Mouse (Mus musculus) midbrain, embryonic 15.5 days (tissue): ENCODE measurements at regions not wholly inside any gene's neighbourhood (a gene's known extent, or its start where the extent isn't known, plus 50 kb on each side); places are given as distances from the start of the nearest gene placed in this dataset.

Source experiments
- ATAC-seq: fragments of 200-750 bp; cut with Nextera tagmentation; replicated peaks from 2 replicates; pipeline ENCODE4 v1.8.0; 2017; ENCODE audit warnings: moderate TSS enrichment
- H3K27ac ChIP-seq: fragments of 300-500 bp; sonication (generic); 2 replicates; pipeline ENCODE4 v1.5.1; 2015; ENCODE audit warnings: mild to moderate bottlenecking, inconsistent platforms
- H3K27me3 ChIP-seq: fragments of 300-500 bp; sonication (generic); replicated peaks from 2 replicates; pipeline ENCODE4 v1.6.1; 2015; ENCODE audit warnings: inconsistent platforms
- H3K36me3 ChIP-seq: fragments of 300-500 bp; sonication (generic); replicated peaks from 2 replicates; pipeline ENCODE4 v1.6.1; 2015; ENCODE audit warnings: inconsistent platforms
- H3K4me1 ChIP-seq: fragments of 300-500 bp; sonication (generic); 2 replicates; pipeline ENCODE4 v1.6.1; 2015; ENCODE audit warnings: inconsistent platforms
- H3K4me2 ChIP-seq: fragments of 300-500 bp; sonication (generic); 2 replicates; pipeline ENCODE4 v1.6.1; 2015; ENCODE audit warnings: inconsistent platforms, mild to moderate bottlenecking, moderate library complexity
- H3K4me3 ChIP-seq: fragments of 300-500 bp; sonication (generic); 2 replicates; pipeline ENCODE4 v1.5.1; 2015; ENCODE audit warnings: mild to moderate bottlenecking, inconsistent platforms
- H3K9ac ChIP-seq: fragments of 300-500 bp; sonication (generic); 2 replicates; pipeline ENCODE4 v1.6.1; 2015; ENCODE audit warnings: mild to moderate bottlenecking, inconsistent platforms
- H3K9me3 ChIP-seq: fragments of 300-500 bp; sonication (generic); 2 replicates; pipeline ENCODE4 v1.6.1; 2016; ENCODE audit warnings: inconsistent platforms
- WGBS: fragments of 180-500 bp; shearing (Covaris S2); methylation state at CpG from one replicate; pipeline ENCODE4 v1.1.7; 2015; ENCODE audit warnings: mixed read lengths; 5-methylcytosine and 5-hydroxymethylcytosine counted together

DNA sequence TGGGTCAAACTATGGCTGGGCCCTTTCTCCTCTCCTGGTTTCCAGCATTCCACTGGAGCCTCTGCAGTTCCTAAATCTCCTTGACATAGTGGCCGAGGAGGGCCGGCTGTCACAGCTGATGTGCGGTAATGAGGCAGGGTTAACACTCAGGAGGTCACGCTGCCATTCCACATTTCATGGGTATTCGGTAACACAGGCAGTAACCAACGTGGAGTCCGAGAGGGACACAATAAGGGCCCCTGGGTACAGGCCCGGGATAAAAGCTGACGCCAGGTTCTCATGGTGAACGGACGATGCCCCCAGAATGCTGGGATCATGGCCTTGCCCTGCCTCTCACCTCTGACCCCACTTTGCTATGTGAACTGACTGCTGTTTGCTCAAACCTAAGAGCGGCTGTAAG lies 289.0 kb upstream of the Tbx3 start:
- H3K4me2 ChIP-seq, result no peak overlapping the region
- H3K27me3 ChIP-seq, result no peaks in the 10 kb centered on the region
- 43% methylated on average over 12 of the region's 12 CpGs for WGBS

DNA sequence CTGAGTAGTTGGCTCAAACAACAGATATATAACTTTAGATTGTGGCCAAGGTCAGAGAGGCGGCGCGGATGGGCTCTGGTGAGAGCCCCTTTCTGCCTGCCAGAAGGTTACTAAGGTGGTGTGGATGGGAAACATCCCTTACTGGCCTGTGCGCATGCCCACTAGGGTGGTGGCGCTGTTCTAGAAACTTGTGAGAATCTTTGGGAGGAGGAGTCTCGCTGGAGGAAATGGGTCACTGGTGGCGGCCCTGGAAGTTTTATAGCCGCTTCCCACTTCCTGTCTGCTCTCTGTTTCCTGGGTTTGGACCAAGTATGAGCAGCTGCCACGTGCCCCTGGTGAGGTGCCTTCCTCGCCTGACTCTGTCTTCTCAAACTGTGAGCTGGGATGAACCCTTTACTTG lies 285.0 kb upstream of the Tbx3 start:
- no peak for ATAC-seq
- Histone ChIP-seq H3K9me3 (no peaks in the 10 kb centered on the region), H3K4me2 (no peak overlapping the region), H3K27me3 (no peaks in the 10 kb centered on the region), H3K27ac (no peak overlapping the region), H3K4me1 (no peaks in the 10 kb centered on the region), H3K36me3 (no peaks in the 10 kb centered on the region), H3K4me3 (no peak overlapping the region), H3K9ac (no peak overlapping the region)
- WGBS, result 96% methylated on average over 10 of the region's 10 CpGs

More for the DNA sequence above, 289.0 kb upstream of the Tbx3 start:
- no peak for ATAC-seq
- Histone ChIP-seq H3K4me3 (no peak overlapping the region), H3K9ac (no peak overlapping the region), H3K9me3 (no peaks in the 10 kb centered on the region), H3K36me3 (no peaks in the 10 kb centered on the region), H3K27ac (no peak overlapping the region), H3K4me1 (no peaks in the 10 kb centered on the region)

DNA sequence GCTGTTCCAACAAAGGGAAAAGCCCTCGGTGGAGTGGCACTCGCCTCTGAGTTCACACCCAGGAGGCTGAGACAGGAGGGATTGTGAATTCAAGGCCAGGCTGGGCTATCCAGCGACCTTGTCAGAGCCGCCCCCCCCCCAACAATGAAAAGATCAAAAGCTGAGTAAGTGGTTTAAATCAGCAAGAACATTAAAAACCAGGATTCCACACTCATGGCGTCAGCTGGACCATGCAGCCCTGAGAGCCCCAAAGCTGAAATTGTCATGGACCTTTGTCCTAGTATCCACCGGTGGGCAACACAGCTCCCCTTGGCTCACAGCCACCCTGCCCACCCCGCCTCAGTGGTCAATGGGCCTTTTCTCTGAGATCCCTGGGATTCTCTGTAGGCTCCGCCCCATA lies 283.6 kb upstream of the Tbx3 start:
- 47% methylated on average over 8 of the region's 8 CpGs for WGBS
- ATAC-seq, result no peak

DNA sequence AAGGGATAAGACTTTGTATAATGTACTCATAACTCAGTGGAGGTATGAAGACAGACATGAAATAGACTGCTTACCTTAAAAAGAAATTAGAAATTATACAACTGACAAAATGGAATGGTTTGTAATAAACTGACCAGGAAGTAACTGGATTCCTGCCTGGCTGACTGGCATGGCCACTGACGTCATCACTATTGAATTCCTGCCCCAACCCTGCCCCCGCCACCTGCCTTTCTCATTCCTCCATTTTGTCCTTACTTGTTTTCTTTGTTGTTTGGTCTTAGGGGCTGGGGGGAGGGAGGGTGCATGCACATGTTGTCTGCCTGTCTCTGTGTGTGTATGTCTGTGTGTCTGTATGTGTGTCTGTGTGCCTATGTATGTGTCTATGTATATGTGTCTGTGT lies 283.2 kb upstream of the Tbx3 start:
- H3K9me3 ChIP-seq, result no peaks in the 10 kb centered on the region
- no peaks in the 10 kb centered on the region for H3K36me3 ChIP-seq
- H3K27me3 ChIP-seq, result no peaks in the 10 kb centered on the region
- no peak overlapping the region for H3K9ac ChIP-seq
- no peak overlapping the region for H3K4me2 ChIP-seq
- H3K4me1 ChIP-seq, result no peaks in the 10 kb centered on the region
- ATAC-seq, result no peak
- 68% methylated on average over 2 of the region's 2 CpGs for WGBS
- H3K27ac ChIP-seq, result no peak overlapping the region
- no peak overlapping the region for H3K4me3 ChIP-seq

More for the DNA sequence above, 283.6 kb upstream of the Tbx3 start:
- Histone ChIP-seq H3K4me3 (no peak overlapping the region), H3K27ac (no peak overlapping the region), H3K4me2 (no peak overlapping the region), H3K9me3 (no peaks in the 10 kb centered on the region), H3K36me3 (no peaks in the 10 kb centered on the region), H3K27me3 (no peaks in the 10 kb centered on the region), H3K4me1 (no peaks in the 10 kb centered on the region), H3K9ac (no peak overlapping the region)

DNA sequence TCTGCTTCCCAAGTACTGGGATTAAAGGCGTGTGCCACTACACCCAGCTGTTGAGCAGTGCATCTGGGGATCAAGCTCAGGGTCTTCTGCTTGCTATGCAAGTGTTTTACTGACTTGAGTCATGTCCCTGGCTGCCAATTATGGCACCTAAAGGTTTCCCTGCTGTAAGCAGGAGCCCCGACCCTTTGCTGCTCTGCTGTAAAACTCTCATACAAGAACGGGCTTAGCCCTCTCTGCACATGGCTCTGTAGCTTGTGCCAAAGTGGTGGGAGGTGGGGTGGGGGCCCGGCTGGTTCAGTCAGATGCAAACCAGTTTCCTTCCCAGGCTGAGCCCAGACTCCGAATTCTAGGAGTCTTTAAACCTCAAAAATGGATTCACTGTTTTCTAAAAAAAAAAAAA lies 281.6 kb upstream of the Tbx3 start:
- Histone ChIP-seq H3K27ac (no peak overlapping the region), H3K9me3 (no peaks in the 10 kb centered on the region), H3K36me3 (no peaks in the 10 kb centered on the region), H3K27me3 (no peaks in the 10 kb centered on the region), H3K4me3 (no peak overlapping the region), H3K4me2 (no peak overlapping the region), H3K9ac (no peak overlapping the region), H3K4me1 (no peaks in the 10 kb centered on the region)
- 53% methylated on average over 5 of the region's 5 CpGs for WGBS
- ATAC-seq, result no peak

DNA sequence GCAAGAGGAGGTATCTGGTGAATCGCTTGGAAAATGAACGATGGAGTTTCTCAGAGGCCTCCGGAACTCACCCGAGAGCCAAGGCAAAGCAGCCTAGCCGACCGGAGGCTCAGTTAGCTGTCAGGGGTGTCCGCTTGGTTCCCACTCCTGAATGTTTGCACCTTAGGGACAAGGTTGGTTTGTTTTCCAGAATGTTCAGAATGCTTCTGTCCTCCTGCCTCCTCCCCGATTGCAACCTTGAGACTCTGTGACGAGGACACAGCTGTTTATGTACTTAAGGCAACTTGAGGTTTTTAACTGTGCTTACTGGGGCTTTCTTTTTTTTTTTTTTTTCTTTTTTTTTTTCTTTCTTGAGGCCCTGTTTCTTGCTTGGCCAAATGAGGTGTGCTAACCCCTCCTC lies 281.1 kb upstream of the Tbx3 start:
- H3K9me3 ChIP-seq, result no peaks in the 10 kb centered on the region
- H3K4me2 ChIP-seq, result no peak overlapping the region
- H3K36me3 ChIP-seq, result no peaks in the 10 kb centered on the region
- no peak for ATAC-seq
- H3K4me3 ChIP-seq, result no peak overlapping the region
- H3K27me3 ChIP-seq, result no peaks in the 10 kb centered on the region
- no peaks in the 10 kb centered on the region for H3K4me1 ChIP-seq
- WGBS, result 76% methylated on average over 9 of the region's 9 CpGs
- H3K27ac ChIP-seq, result no peak overlapping the region
- H3K9ac ChIP-seq, result no peak overlapping the region

DNA sequence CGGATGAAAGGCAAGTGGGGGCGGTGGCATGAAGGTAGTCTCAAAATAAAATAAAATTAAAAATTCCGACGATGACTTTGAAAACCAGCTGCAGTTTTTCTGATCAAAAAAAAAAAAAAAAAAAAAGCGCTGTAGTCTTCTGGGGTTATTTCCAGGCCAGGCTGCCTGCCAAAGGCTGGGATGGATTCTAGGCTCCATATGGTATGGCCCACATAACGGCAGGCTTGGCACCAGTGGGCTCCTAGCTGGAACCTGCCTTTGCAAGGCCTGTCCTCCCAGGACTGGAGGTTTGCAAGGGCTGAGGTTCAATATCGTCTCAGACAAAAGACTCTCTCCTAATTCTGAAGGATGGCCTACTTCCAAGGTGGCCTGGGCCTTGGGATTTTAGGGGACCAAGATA lies 280.6 kb upstream of the Tbx3 start:
- Histone ChIP-seq H3K9ac (no peak overlapping the region), H3K9me3 (no peaks in the 10 kb centered on the region), H3K4me2 (no peak overlapping the region), H3K27ac (no peak overlapping the region), H3K4me1 (no peaks in the 10 kb centered on the region), H3K36me3 (no peaks in the 10 kb centered on the region), H3K27me3 (no peaks in the 10 kb centered on the region), H3K4me3 (no peak overlapping the region)
- ATAC-seq, result no peak
- WGBS, result 86% methylated on average over 7 of the region's 7 CpGs

DNA sequence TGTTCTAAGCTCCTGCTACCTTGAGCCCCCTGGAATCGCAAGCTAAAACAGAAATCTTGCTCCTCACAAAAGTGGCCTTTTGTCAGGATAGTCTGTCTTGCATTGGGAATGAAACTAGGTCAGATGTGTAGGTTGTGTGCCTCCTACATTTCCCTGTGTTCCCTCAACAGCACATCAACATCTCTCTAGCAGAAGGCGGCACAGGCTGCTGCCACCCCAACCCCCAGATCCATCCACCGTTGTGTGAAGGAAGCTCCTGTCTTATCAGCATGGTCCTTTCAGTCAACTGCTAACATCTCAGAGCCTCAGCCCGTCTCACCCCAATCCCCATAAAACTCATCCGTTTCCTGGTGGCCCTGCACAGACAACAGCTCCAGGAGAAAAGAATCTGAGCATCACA lies 272.0 kb upstream of the Tbx3 start:
- no peaks in the 10 kb centered on the region for H3K9me3 ChIP-seq
- H3K27ac ChIP-seq, result no peak overlapping the region
- H3K36me3 ChIP-seq, result no peaks in the 10 kb centered on the region
- no peak overlapping the region for H3K4me2 ChIP-seq
- ATAC-seq, result no peak
- WGBS, result 92% methylated on average over 5 of the region's 5 CpGs
- H3K4me1 ChIP-seq, result peaks cover 8% of the 10 kb centered on the region; the same call in 1 of the 2 replicates
- no peak overlapping the region for H3K4me3 ChIP-seq
- no peak overlapping the region for H3K9ac ChIP-seq
- no peaks in the 10 kb centered on the region for H3K27me3 ChIP-seq

DNA sequence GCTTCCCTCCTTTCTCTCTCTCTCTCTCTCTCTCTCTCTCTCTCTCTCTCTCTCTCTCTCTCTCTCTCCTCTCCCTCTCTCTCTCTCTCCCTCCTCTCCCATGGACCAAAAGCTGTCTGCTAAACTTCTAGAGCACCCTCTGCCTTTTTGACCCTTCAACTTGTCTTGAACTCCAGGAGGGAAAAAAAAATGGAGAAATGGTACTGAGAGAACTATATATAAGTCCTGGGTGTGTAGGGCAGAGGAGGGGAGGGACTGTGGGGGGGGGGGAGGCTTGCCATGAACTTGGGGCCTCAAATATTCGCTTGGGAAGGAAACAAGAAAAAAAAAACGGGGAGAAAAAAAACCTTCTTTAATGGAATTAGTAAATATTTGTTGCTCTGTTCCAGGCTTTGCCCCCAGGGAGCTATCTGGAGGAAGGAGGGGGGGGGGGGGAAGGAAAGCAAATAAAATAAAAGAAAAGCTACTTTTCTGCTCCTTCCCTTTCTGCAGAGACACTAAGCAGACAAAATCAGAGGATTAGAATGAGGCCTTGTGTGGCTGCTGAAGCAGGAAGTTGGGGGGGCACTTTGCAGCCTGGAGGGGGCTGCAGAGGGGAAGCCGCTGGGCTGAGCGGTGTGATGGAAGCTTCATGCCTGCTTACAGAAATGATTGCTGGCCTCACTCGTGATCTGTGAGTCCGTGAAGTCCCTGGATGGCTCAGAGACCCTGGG lies 270.1 kb upstream of the Tbx3 start:
- no peak overlapping the region for H3K4me2 ChIP-seq
- H3K4me3 ChIP-seq, result no peak overlapping the region
- no peak overlapping the region; the same call in 1 of the 2 replicates for H3K9ac ChIP-seq
- H3K27me3 ChIP-seq, result no peaks in the 10 kb centered on the region
- H3K27ac ChIP-seq, result no peak overlapping the region
- no peaks in the 10 kb centered on the region for H3K9me3 ChIP-seq
- 13% methylated on average over 6 of the region's 6 CpGs for WGBS
- H3K4me1 ChIP-seq, result peaks cover 8% of the 10 kb centered on the region; the same call in 1 of the 2 replicates
- ATAC-seq, result no peak
- H3K36me3 ChIP-seq, result no peaks in the 10 kb centered on the region

DNA sequence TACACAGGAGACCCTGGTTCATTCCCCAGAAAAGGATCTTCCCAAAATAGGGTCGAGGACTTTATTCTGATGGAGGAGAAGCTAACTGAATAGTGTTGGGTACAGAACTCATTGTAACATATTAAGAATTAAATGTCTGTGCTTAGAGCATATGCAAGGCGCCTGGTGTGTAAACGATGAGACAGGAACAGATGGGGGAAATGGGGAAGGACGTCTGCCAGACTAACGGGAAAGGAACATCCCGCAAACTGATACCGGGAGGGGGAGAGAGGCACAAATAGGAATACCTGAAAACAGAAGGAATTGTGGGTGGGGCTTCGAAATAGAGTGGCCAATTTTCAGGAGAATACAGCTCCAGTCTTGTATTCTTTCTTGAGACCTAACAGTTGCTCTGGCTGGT lies 268.6 kb upstream of the Tbx3 start:
- H3K27me3 ChIP-seq, result no peaks in the 10 kb centered on the region
- WGBS, result 87% methylated on average over 8 of the region's 8 CpGs
- H3K4me3 ChIP-seq, result no peak overlapping the region
- no peaks in the 10 kb centered on the region for H3K36me3 ChIP-seq
- no peak for ATAC-seq
- H3K4me2 ChIP-seq, result no peak overlapping the region
- no peak overlapping the region for H3K27ac ChIP-seq
- peaks cover 8% of the 10 kb centered on the region; the same call in 1 of the 2 replicates for H3K4me1 ChIP-seq
- H3K9ac ChIP-seq, result no peak overlapping the region
- no peaks in the 10 kb centered on the region for H3K9me3 ChIP-seq

DNA sequence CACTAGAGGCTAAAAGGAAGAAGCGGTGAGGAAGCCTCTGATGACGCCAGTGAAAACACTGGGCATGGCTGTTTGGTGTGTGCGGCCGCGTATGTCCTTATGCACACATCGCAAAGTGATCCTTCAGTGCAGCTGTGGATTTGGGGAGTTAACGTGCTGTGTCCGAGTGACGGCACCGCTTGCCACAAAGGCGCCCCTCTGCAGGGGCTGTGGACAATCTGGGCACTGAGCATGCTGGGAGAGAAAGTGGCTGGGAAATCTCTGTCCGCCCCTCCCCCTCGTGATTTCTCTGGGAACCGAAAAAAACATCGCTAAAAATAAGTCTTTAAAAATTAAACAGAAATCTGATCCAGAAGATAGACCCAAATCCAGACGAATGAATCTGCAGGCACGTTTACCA lies 267.8 kb upstream of the Tbx3 start:
- no peaks in the 10 kb centered on the region for H3K9me3 ChIP-seq
- H3K4me2 ChIP-seq, result no peak overlapping the region
- no peaks in the 10 kb centered on the region for H3K36me3 ChIP-seq

DNA sequence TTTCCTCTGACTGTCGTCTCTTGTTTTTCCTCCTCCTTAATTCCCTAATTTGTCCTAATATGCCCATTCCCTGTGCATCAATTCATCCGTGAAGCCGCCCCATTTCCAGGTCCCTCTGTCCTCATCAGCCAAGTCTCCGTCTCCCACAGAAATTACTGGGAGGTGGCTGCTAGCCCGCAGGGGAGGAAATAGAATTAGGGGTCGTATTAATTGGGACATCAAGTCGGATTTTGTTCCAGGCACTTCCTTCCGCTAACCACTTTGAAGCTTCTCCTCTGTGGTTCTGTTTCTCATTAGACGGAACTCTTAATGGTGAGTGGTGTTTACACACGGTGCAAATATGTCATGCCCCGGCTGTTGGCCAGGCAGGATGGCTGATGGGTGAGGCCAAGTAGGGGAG lies 259.5 kb upstream of the Tbx3 start:
- whole genome bisulfite sequencing, result 78% methylated on average over 11 of the region's 11 CpGs

More for the DNA sequence above, 267.8 kb upstream of the Tbx3 start:
- no peak for ATAC-seq
- Histone ChIP-seq H3K27me3 (no peaks in the 10 kb centered on the region), H3K27ac (no peak overlapping the region), H3K4me3 (no peak overlapping the region), H3K4me1 (peaks cover 8% of the 10 kb centered on the region; the same call in 1 of the 2 replicates), H3K9ac (no peak overlapping the region)
- 72% methylated on average over 17 of the region's 17 CpGs for whole genome bisulfite sequencing

DNA sequence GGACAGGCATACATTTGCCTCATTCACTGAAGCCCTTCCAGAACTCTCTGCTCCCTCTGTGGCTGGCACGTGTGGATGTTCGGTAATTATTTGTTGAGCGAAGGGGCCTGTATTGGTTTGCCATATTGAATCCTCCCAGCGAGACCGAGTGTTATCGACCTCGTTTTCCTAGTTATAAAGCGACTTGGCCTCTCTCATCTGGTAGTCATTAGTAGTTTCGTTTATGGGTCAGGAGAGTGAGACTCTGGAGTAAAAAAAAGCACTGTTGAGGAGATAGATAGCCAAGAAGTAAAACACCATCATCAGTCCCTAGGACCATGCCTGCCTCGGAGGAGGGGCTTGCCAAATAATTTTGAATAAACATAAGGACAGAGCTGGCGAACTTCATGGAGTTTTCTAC lies 254.6 kb upstream of the Tbx3 start:
- Histone ChIP-seq H3K9ac (no peak overlapping the region), H3K4me2 (no peak overlapping the region), H3K27ac (no peak overlapping the region), H3K9me3 (no peaks in the 10 kb centered on the region), H3K27me3 (no peaks in the 10 kb centered on the region), H3K36me3 (no peaks in the 10 kb centered on the region), H3K4me3 (no peak overlapping the region), H3K4me1 (no peaks in the 10 kb centered on the region)
- no peak for ATAC-seq
- WGBS, result 86% methylated on average over 11 of the region's 11 CpGs

More for the DNA sequence above, 259.5 kb upstream of the Tbx3 start:
- H3K4me2 ChIP-seq, result no peak overlapping the region
- no peak overlapping the region for H3K4me3 ChIP-seq
- no peaks in the 10 kb centered on the region for H3K36me3 ChIP-seq
- H3K27me3 ChIP-seq, result no peaks in the 10 kb centered on the region
- no peaks in the 10 kb centered on the region for H3K9me3 ChIP-seq
- no peak overlapping the region for H3K9ac ChIP-seq
- H3K27ac ChIP-seq, result no peak overlapping the region
- no peak for ATAC-seq
- H3K4me1 ChIP-seq, result no peaks in the 10 kb centered on the region
